Mouse (Mus musculus) MEL (cell line): ENCODE measurements around the gene Gstp2. TPM values are rescaled to one million over a fixed set of nuclear protein-coding genes. Genes with fewer than 3 reads are reported as not detected.

Experiments
- DNase-seq: peaks from one replicate; pipeline ENCODE4 v3.0.0; 2011; ENCODE audit warnings: low read depth, low spot score
- H3K27ac ChIP-seq: 2 replicates; pipeline ENCODE4 v1.5.1; 2012; ENCODE audit warnings: low read depth, mild to moderate bottlenecking, control low read depth, low read length, moderate library complexity; ENCODE audit not compliant: control insufficient read depth
- H3K27me3 ChIP-seq, 2 experiments: fragments of 150-350 bp in 1 of 2; sonication (generic) in 1 of 2; 2 replicates each; pipeline ENCODE4 v1.6.1; 2012; ENCODE audit warnings: low read length in 2 of 2, mild to moderate bottlenecking in 2 of 2, improper control_type of control experiment in 1 of 2, moderate library complexity in 1 of 2; ENCODE audit not compliant: insufficient read depth in 2 of 2, control insufficient read depth in 1 of 2
- H3K36me3 ChIP-seq, 2 experiments: 2 replicates each; pipeline ENCODE4 v1.6.1; 2012 to 2014; ENCODE audit warnings: low read length in 2 of 2, improper control_type of control experiment in 1 of 2, inconsistent platforms in 1 of 2, mild to moderate bottlenecking in 1 of 2; ENCODE audit not compliant: insufficient read depth in 2 of 2, control insufficient read depth in 1 of 2
- H3K4me1 ChIP-seq, 2 experiments: fragments of 150-350 bp in 1 of 2; sonication (generic) in 1 of 2; 2 replicates each; pipeline ENCODE4 v1.6.1; 2012; ENCODE audit warnings: low read length in 2 of 2, improper control_type of control experiment in 1 of 2, mild to moderate bottlenecking in 1 of 2; ENCODE audit not compliant: insufficient read depth in 2 of 2, control insufficient read depth in 1 of 2
- H3K4me3 ChIP-seq, 2 experiments: fragments of 150-350 bp in 1 of 2; sonication (generic) in 1 of 2; 2 replicates each; pipeline ENCODE4 v1.5.1; 2012; ENCODE audit warnings: low read depth in 2 of 2, low read length in 2 of 2, mild to moderate bottlenecking in 2 of 2, moderate library complexity in 2 of 2, control low read depth in 1 of 2, improper control_type of control experiment in 1 of 2; ENCODE audit not compliant: control insufficient read depth in 1 of 2, insufficient read depth in 1 of 2
- H3K79me2 ChIP-seq: 2 replicates; pipeline ENCODE4 v1.6.1; 2012; ENCODE audit warnings: mild to moderate bottlenecking, low read length, moderate library complexity; ENCODE audit not compliant: control insufficient read depth, poor library complexity, insufficient read depth
- H3K9ac ChIP-seq: 2 replicates; pipeline ENCODE4 v1.6.1; 2012; ENCODE audit warnings: low read depth, mild to moderate bottlenecking, control low read depth, low read length, moderate library complexity; ENCODE audit not compliant: control insufficient read depth, poor library complexity, severe bottlenecking
- H3K9me3 ChIP-seq: fragments of 150-350 bp; sonication (generic); replicated peaks from 2 replicates; pipeline ENCODE4 v1.6.1; 2012; ENCODE audit warnings: mild to moderate bottlenecking, low read length, improper control_type of control experiment, moderate library complexity; ENCODE audit not compliant: insufficient read depth
- CTCF ChIP-seq, 3 experiments: IDR thresholded peaks in 2 of 3; conservative IDR thresholded peaks in 1 of 3; 2 replicates each; pipeline ENCODE4 v1.5.1; 2011 to 2012; ENCODE audit warnings: low read length in 3 of 3, low read depth in 2 of 3, mild to moderate bottlenecking in 2 of 3, improper control_type of control experiment in 1 of 3, inconsistent platforms in 1 of 3, mixed read lengths in 1 of 3, moderate library complexity in 1 of 3; ENCODE audit not compliant: control insufficient read depth in 1 of 3, insufficient read depth in 1 of 3, poor library complexity in 1 of 3, severe bottlenecking in 1 of 3
- E2F4 ChIP-seq: IDR thresholded peaks from 2 replicates; pipeline ENCODE4 v1.6.1; 2011; ENCODE audit warnings: low read depth, low read length, improper control_type of control experiment, borderline replicate concordance
- EP300 ChIP-seq, 2 experiments: IDR thresholded peaks; 2 replicates each; pipeline ENCODE4 v1.6.1; 2011; ENCODE audit warnings: improper control_type of control experiment in 2 of 2, low read length in 2 of 2, low read depth in 1 of 2, mild to moderate bottlenecking in 1 of 2
- GABPA ChIP-seq: IDR thresholded peaks from 2 replicates; pipeline ENCODE4 v1.6.1; 2012; ENCODE audit warnings: low read depth, mild to moderate bottlenecking, inconsistent platforms, low read length, improper control_type of control experiment, moderate library complexity
- GATA1 ChIP-seq: IDR thresholded peaks from 2 replicates; pipeline ENCODE4 v1.6.1; 2011; ENCODE audit warnings: low read depth, low read length, improper control_type of control experiment
- HCFC1 ChIP-seq: IDR thresholded peaks from 2 replicates; pipeline ENCODE4 v1.6.1; 2012; ENCODE audit warnings: low read depth, mild to moderate bottlenecking, inconsistent platforms, low read length, improper control_type of control experiment, moderate library complexity
- KAT2A ChIP-seq: conservative IDR thresholded peaks from 2 replicates; pipeline ENCODE4 v1.6.1; 2012; ENCODE audit warnings: low read depth, low read length, improper control_type of control experiment, inconsistent platforms
- MAFK ChIP-seq: IDR thresholded peaks from 2 replicates; pipeline ENCODE4 v1.6.1; 2011; ENCODE audit warnings: low read depth, mild to moderate bottlenecking, low read length, improper control_type of control experiment, borderline replicate concordance
- MAZ ChIP-seq: IDR thresholded peaks from 2 replicates; pipeline ENCODE4 v1.6.1; 2012; ENCODE audit warnings: low read depth, mild to moderate bottlenecking, inconsistent platforms, low read length, improper control_type of control experiment
- POLR2A ChIP-seq, 2 experiments: IDR thresholded peaks; 2 replicates each; pipeline ENCODE4 v1.6.1; 2011 to 2012; ENCODE audit warnings: low read length in 2 of 2, mild to moderate bottlenecking in 2 of 2, control low read depth in 1 of 2, improper control_type of control experiment in 1 of 2, low read depth in 1 of 2, moderate library complexity in 1 of 2; ENCODE audit not compliant: control insufficient read depth in 1 of 2, insufficient read depth in 1 of 2, poor library complexity in 1 of 2
- POLR2AphosphoS2 ChIP-seq: IDR thresholded peaks from 2 replicates; pipeline ENCODE4 v1.6.1; 2011; ENCODE audit warnings: low read length, improper control_type of control experiment
- POLR2AphosphoS5 ChIP-seq: IDR thresholded peaks from 2 replicates; pipeline ENCODE4 v1.6.1; 2012; ENCODE audit warnings: low read depth, borderline replicate concordance, mild to moderate bottlenecking, inconsistent platforms, low read length, moderate library complexity, mixed read lengths
- SIN3A ChIP-seq: IDR thresholded peaks from 2 replicates; pipeline ENCODE4 v1.6.1; 2012; ENCODE audit warnings: low read length, improper control_type of control experiment, inconsistent platforms
- SMC3 ChIP-seq: IDR thresholded peaks from 2 replicates; pipeline ENCODE4 v1.6.1; 2011; ENCODE audit warnings: low read depth, low read length, improper control_type of control experiment
- TAL1 ChIP-seq: IDR thresholded peaks from 2 replicates; pipeline ENCODE4 v1.6.1; 2012; ENCODE audit warnings: mild to moderate bottlenecking, inconsistent platforms, low read length, moderate library complexity, mixed read lengths
- TCF12 ChIP-seq: IDR thresholded peaks from 2 replicates; pipeline ENCODE4 v1.6.1; 2014; ENCODE audit warnings: low read depth, mild to moderate bottlenecking, inconsistent platforms, low read length, improper control_type of control experiment, moderate library complexity
- UBTF ChIP-seq: IDR thresholded peaks from 2 replicates; pipeline ENCODE4 v1.6.1; 2012; ENCODE audit warnings: low read depth, mild to moderate bottlenecking, inconsistent platforms, low read length, improper control_type of control experiment, moderate library complexity, borderline replicate concordance; ENCODE audit not compliant: insufficient read depth
- USF1 ChIP-seq: IDR thresholded peaks from 2 replicates; pipeline ENCODE4 v1.6.1; 2014; ENCODE audit warnings: low read depth, mild to moderate bottlenecking, inconsistent platforms, low read length, improper control_type of control experiment, moderate library complexity
- USF2 ChIP-seq, 2 experiments: IDR thresholded peaks; 2 replicates each; pipeline ENCODE4 v1.6.1; 2011 to 2012; ENCODE audit warnings: improper control_type of control experiment in 2 of 2, low read length in 2 of 2, borderline replicate concordance in 1 of 2, inconsistent platforms in 1 of 2, low read depth in 1 of 2, mild to moderate bottlenecking in 1 of 2; ENCODE audit not compliant: insufficient read depth in 1 of 2
- ZNF384 ChIP-seq: IDR thresholded peaks from 2 replicates; pipeline ENCODE4 v1.6.1; 2012; ENCODE audit warnings: low read depth, mild to moderate bottlenecking, inconsistent platforms, low read length, improper control_type of control experiment
- polyA plus RNA-seq, 2 experiments: library from polyadenylated mRNA; stranded (reverse) in 1 of 2; unstranded in 1 of 2; fragments of >175 nt in 1 of 2; fragments of >200 nt in 1 of 2; gene quantifications; 2 replicates each; pipeline versions ENCODE4 v1.2.1 to v1.2.4; 2012; ENCODE audit warnings: low replicate concordance in 2 of 2, low read depth in 1 of 2; ENCODE audit not compliant: insufficient read length in 2 of 2, insufficient read depth in 1 of 2, missing spikeins in 1 of 2
- total RNA-seq: library from RNA; depleted of rRNA; stranded (reverse); fragments of 300-350 nt; gene quantifications from 2 replicates; pipeline ENCODE4 v1.2.3, GENCODE M21; 2012

Gstp2 gene
- total and polyA plus RNA-seq, 3 experiments, result 0.65 to 7.4 TPM; not detected in 1

DNA sequence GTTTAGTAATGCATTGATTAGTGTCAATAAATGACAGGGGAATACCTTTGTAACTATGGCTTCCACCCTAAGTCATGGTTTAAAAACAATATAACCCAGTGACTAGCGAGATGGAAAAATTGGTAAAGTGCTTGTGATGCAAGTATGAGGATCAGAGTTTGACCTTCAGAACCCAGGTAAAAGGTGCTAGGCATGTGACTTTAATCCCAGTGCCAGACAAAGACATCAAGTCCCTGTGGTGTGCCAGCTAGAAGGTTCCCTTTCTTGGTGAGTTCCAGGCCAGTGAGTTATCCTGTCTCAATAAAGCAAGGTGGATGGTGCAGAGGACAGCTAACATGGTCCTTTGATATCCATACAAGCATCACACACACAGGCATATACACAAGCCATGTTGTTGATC is 29.7 kb upstream of the Gstp2 start:
- Histone ChIP-seq H3K79me2 (no peaks in the 10 kb centered on the region), H3K27me3 (peaks cover 9 to 11% of the 10 kb centered on the region in 2 experiments), H3K27ac (no peak overlapping the region), H3K36me3 (no peaks in the 10 kb centered on the region), H3K9me3 (no peaks in the 10 kb centered on the region), H3K9ac (no peak overlapping the region), H3K4me3 (no peak overlapping the region), H3K4me1 (peaks cover 0 to 5% of the 10 kb centered on the region in 2 experiments; a peak in 1 of 4 replicates)
- no peak for DNase-seq
- TF ChIP-seq TCF12 (no peak), CTCF (IDR thresholded peaks at IDR 0.05 in 2 of 3, conservative IDR thresholded peaks at IDR 0.05 in 1 of 3; ENCODE audit: control insufficient read depth in 1 of 3, insufficient read depth in 1 of 3, low read depth in 2 of 3, low read length in 3 of 3, poor library complexity in 1 of 3, severe bottlenecking in 1 of 3) (no peak), HCFC1 (no peak), USF1 (no peak), ZNF384 (no peak), MAZ (no peak), POLR2AphosphoS5 (no peak), MAFK (no peak), GATA1 (no peak), POLR2A (IDR thresholded peaks at IDR 0.05; ENCODE audit: control insufficient read depth in 1 of 2, insufficient read depth in 1 of 2, low read depth in 1 of 2, low read length in 2 of 2, poor library complexity in 1 of 2) (no peak), SMC3 (no peak), KAT2A (no peak), SIN3A (no peak), EP300 (IDR thresholded peaks at IDR 0.05; ENCODE audit: low read depth in 1 of 2, low read length in 2 of 2) (no peak), UBTF (no peak), E2F4 (no peak), POLR2AphosphoS2 (no peak), GABPA (no peak), TAL1 (no peak)

DNA sequence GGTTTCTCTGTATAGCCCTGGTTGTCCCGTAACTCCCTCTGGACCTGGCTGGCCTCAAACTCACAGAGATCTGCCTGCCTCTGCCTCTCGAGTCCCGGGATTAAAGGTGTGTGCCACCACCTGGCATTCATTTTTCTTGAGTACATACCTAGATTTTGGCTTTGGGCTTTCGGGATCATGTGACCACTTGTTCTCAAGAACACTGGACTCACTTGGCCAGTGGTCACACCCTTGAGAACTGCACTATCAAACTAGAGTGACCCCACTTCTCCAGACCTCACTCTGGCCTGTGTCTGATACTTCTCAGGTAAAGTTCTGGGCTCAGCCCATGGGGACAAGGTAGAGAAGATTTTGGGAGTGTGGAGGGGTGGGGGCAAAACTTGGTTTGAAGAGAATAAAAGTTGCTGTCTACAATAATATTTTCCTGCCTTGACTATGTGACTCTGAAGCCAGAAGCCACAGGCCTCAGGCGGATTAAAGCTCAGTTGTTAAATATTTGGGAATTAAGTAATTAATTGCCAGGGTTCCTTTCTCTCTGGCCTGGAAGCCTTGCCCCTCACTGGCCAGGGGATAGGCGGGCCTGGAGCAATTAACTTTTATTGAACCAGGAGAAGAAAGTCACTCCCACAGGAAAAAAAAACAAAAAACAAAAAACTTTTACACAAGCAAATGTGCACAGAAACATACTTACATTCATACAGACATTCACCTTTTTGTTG is 27.0 kb upstream of the Gstp2 start:
- Histone ChIP-seq H3K4me3 (no peak overlapping the region), H3K27me3 (peaks cover 9 to 11% of the 10 kb centered on the region in 2 experiments), H3K36me3 (no peaks in the 10 kb centered on the region), H3K4me1 (no peaks in the 10 kb centered on the region), H3K9ac (no peak overlapping the region), H3K79me2 (no peaks in the 10 kb centered on the region), H3K27ac (no peak overlapping the region), H3K9me3 (no peaks in the 10 kb centered on the region)
- no peak for DNase-seq
- no peak for TF ChIP-seq USF2 (IDR thresholded peaks at IDR 0.05; ENCODE audit: borderline replicate concordance in 1 of 2, insufficient read depth in 1 of 2, low read depth in 1 of 2, low read length in 2 of 2)
- no peak for TF ChIP-seq EP300 (IDR thresholded peaks at IDR 0.05; ENCODE audit: low read depth in 1 of 2, low read length in 2 of 2)
